Mouse (Mus musculus) central nervous system, embryonic 14 days (tissue): ENCODE results near the gene Piga. TPM values are rescaled to one million over a fixed set of nuclear protein-coding genes. Genes with fewer than 3 reads are reported as not detected.

ENCODE experiments used
- polyA plus RNA-seq: library from polyadenylated mRNA; depleted of rRNA; stranded (reverse); fragments of >200 nt; gene quantifications from 2 replicates; pipeline ENCODE4 v1.2.3, GENCODE M21; 2012; rRNA removed

Gene Piga
- 6.5 TPM in 2 replicates for polyA plus RNA-seq

GRCm38 (mm10) chrX:164419471-164419939 lies at the start of gene Piga:
TSS of gene Piga (plus strand) at chrX:164419787.

GRCm38 (mm10) chrX:164373081-164373480 lies 46.5 kb upstream of the Piga start, which contains the start of gene Vegfd:
TSS of gene Vegfd (plus strand) at chrX:164373378.

GRCm38 (mm10) chrX:164436709-164437108 lies 17.1 kb downstream of the Piga start, which contains the start of gene Asb11:
TSS of gene Asb11 (plus strand) at chrX:164436994.

Other genes starting within 250 kb of the Piga start
- gene Bmx, start 161.6 kb upstream of the Piga start, polyA plus RNA-seq, result 0.33 and 0.44 TPM in 2 replicates
- gene Pir, start 150.4 kb upstream of the Piga start, polyA plus RNA-seq, result 1.4 and 1.7 TPM in 2 replicates
- gene Vegfd, start 46.4 kb upstream of the Piga start, polyA plus RNA-seq, result 1.0 and 2.4 TPM in 2 replicates
- not detected in 2 replicates for gene Asb11, start 17.2 kb downstream of the Piga start, polyA plus RNA-seq
- 0.09 and 0.54 TPM in 2 replicates for gene Asb9, start 86.5 kb downstream of the Piga start, polyA plus RNA-seq